Mouse (Mus musculus) naive thymus-derived CD4-positive, alpha-beta T cell, adult 2 months (primary cell): ENCODE data around the gene Smim22.

Experiments used
- DNase-seq: peaks from one replicate; pipeline ENCODE4 v3.0.0-alpha.2; 2011; ENCODE audit warnings: low read depth

Gene Smim22

GRCm38 (mm10) chr16:5007067-5007466 is at the start of gene Smim22:
Gene Smim22 (plus strand): TSS chr16:5007288.
- no peak for DNase-seq

- DNase-seq = no peak
Measured at GRCm38 (mm10) chr16:4957446-4957845, 49.6 kb upstream of the Smim22 start.

DNA sequence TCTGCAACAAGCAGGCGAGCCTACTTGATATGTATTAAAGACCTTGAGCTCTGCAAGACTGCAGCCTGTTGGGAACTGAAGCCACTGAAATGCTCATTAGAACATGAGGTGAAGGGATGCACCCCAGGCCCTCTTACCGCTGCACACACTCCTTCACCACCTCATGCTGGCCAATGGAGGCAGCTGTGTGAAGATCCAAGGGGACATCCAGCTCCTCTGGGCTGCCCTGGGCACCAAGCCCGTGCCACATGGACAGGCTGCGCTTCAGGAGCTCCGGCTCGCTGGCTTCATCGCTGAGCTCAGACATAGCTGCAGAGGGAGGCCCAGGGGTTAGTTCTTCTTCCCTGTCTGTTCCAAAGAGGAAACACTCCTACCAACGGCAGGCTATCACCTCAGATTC is 46.8 kb upstream of the Smim22 start:
- DNase-seq = no peak

- peak; percentile 30 for DNase-seq
Measured at GRCm38 (mm10) chr16:4963346-4963745, 43.7 kb upstream of the Smim22 start.

GRCm38 (mm10) chr16:4963797-4964709 is 43.0 kb upstream of the Smim22 start, which contains the start of gene Anks3:
Gene Anks3 (minus strand): TSS chr16:4964205.
- DNase-seq = peak; percentile 89

- peak; percentile 26 for DNase-seq
Measured at GRCm38 (mm10) chr16:4964731-4965391, 42.2 kb upstream of the Smim22 start.

DNA sequence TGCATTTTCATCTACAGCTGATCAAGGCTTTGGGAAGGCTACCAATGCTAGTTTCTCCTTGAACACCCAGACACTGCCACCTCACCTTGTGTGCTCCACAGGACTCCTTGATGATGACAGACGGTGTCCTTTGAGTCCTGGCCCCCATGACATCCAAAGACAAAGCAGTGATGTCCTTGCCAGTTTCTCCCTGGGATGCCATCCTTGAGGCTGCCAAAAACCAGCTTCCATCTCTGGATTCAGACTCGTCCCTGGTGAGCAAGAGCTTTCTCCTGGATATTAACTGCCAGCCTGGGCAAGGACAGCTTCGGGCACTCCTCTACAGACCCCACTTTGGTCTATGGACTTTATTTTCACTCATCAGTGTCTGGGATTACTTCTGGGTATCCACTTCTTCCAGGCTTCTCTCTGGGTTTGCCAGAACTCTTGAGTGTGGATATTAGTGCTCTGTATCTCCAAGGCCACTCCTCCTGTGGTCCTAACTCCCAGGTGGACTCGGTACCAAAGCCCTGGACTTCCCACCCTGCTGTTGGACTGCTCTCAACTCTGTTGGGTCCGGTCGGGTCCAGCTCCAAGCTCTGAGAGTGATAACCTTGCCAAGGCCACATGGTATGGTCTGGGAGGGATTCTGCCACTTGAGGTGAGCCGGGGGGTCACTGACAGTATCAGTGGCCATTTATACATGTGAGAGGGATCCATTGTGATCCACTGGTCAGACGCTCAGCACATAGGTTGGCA is 41.5 kb upstream of the Smim22 start:
- DNase-seq = no peak

DNA sequence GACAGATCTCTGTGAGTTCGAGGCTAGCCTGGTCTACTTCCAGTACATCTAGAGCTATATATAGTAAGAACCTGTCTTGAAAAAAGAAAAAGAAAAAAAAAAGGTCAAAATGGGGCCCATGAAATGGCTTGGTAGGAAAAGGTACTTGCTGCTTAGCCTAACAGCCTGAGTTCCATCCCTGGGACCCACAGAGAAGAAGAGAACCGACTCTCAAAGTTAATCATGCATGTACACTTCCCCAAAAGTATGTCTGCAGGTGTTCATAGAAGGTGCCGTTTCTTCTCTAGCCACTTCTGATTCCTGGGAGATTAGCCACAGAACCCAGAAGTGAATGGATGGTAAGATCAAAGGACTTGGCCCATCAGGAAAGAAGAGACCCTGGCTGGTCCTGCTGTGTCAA is 38.7 kb upstream of the Smim22 start:
- DNase-seq = no peak

DNA sequence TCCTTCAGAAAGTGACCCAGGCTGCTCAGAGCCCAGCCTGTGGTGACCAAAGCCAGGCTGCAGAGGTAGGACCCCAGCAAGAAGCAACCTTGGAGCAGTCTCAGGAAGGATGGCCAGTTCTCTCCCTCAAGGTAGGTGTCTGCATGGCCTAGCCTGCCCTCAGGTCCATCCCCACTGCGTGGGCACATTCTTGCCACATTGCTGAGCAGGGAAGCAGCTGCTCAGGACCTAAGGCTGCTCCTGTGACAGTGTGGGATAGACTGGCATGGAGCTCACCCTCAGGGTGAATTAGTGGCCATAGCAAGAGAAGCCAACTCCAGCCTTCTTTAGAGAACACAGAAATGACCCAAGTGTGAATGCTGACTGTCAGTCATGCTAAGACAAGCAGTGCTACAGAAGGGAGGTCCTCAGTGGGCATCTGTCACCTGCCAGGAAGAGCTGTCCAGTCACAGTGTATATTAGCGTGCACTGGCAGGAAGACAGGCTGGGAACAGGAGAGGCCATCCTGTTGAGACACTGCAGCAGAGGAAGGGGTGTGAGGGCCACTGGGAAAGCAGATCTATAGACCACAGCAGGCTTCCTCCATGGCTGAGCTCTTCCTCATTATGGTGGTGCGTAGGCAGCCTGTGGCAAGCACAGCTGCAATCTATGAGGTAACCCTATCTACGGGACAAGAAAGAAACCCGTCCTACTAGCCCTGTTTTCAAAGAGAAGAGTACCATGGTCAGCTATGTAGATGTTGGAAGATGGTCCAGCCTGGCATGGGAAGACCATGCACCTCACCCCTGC is 37.8 kb upstream of the Smim22 start:
- no peak for DNase-seq

- no peak for DNase-seq
Measured at GRCm38 (mm10) chr16:4971626-4972025, 35.5 kb upstream of the Smim22 start.

GRCm38 (mm10) chr16:4974521-4974920 is 32.6 kb upstream of the Smim22 start:
- DNase-seq = no peak

GRCm38 (mm10) chr16:4976180-4976579 is 30.9 kb upstream of the Smim22 start:
- no peak for DNase-seq

GRCm38 (mm10) chr16:4978275-4979051 is 28.6 kb upstream of the Smim22 start:
- DNase-seq = no peak

DNA sequence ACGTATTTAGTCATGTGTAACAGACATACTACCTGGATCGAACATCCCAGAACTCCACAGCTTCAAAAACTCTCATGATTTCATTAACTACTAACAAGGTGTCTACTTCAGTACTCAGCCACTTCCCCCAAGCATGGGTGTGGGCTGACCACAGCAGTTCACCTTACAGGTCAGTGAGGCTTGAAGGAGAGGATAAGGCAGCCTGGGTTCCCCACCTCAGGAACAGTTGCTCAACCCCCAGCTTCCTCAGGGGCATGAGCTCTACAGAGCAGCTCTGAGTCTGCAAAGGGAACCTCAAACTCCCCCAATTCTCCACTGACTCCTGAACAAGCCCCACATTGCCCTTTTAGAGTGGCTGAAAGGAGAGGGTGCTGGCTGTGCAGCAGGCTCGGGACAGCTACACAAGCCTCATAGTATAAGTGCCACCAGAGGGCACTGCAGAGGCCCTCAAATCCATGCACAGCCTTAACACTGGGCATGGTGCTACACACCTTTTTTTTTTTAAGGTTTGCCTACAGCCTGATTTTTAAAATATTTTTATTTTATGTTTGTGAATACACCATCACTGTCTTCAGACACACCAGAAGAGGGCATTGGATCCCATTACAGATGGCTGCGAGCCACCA is 27.2 kb upstream of the Smim22 start:
- peak; percentile 59 for DNase-seq

DNA sequence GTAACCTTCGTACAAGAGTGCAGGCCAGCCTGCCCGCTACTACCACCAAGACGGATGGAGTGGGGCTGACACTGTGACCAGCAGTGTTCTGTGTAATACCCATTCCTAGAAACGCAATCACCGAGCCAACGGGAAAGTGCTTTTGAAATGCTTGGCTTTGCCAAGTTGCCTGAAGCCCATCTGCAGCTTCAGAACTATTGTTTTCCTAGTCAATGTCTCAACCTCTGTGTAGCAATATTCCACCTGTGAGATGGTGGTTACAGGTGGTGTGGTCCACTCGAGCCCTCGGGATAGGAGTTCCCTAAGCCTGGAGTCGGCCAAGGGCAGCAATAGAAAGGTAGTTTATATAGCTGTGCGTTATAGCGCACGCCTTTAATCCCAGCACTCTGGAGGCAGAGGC is 22.4 kb upstream of the Smim22 start:
- no peak for DNase-seq

DNA sequence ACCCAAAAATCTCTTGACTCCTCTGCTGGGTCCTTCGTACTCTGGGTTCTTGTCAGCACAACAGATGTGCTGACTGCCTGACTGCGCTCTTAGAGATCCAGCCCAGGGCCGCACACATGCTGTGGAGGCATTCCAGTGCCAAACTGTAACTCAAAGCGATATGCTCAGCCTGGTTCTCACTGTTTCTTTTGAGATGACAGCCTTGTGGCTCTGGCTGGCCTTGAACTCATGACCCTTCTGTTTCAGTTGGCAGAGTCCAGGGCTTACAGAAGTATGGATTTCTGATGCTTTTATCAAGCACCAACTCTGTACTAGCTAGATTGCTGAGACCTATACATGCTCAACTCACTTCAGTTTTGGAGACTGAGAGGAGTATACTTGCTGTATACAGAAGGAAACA is 13.8 kb upstream of the Smim22 start:
- no peak for DNase-seq

DNA sequence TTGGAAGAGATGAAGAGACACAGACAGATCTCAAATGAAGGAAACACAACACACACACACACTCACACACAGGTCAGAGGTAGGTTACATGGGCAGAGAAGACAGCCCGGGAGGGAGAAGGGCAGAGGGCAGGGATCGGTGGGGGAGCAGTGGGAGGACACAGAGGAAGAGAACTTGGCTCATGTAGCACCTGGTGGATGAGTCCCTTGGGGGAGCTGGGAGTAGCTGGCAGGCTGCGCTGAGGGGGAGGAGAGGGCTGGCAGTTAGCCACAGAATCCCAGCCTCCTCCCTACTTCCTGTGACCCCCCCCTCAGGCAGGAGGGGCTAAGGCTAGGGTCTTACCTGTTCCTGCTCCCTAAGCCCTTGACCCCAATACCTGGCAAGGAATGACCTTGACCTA is 9.5 kb upstream of the Smim22 start, which contains the start of gene Sept12:
Gene Sept12 (minus strand): TSS at position 300 of the 400 bp plus-strand sequence.
- DNase-seq = no peak

DNA sequence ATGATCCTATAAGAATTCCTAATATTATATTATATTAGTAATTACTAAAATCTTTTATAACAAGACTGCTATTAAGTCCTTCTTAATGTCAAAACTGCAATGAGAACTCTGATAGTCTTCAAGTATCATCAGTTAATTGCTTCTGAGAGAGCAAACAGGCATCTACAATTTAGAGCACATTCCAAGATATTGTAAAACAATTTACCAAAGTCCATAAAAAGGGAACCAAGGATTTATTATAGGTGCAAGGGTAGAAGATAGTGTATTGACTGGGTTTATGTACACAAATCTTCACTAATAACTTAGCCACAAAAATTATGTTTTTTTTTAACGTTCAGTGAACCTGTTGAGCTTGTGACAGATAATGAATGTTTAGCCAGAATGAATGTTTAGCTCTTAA is 8.1 kb upstream of the Smim22 start:
- no peak for DNase-seq

- DNase-seq = no peak
Measured at GRCm38 (mm10) chr16:5000611-5001010, 6.5 kb upstream of the Smim22 start.

GRCm38 (mm10) chr16:5007492-5007891 is 404 bp downstream of the Smim22 start:
- no peak for DNase-seq
